33 mouse cellular contexts compared by ENCODE assay signal in genomic region chr13:110769210-110769609, GRCm38 (mm10).
DNase-seq lines count a peak whose midpoint lies in the region; ATAC-seq and TF ChIP-seq lines count a peak whose summit lies in the region.
"Had no signal": no experiment of that assay in that cellular context is flagged by ENCODE, and none has a peak within 500 bp of the region (broad histone marks: within the 10 kb centered on the region; RNA-seq: fewer than 3 reads in every experiment).

No protein-coding gene starts in this region.

- no peak overlapping the region for H3K4me2 ChIP-seq in lung, postnatal 0 days (replicated peaks; ENCODE audit: low read depth, low read length)
- no peak overlapping the region for H3K4me2 ChIP-seq in intestine, embryonic 16.5 days (ENCODE audit: low read depth, low read length)
- H3K4me2 ChIP-seq: embryonic facial prominence, embryonic 13.5 days; forebrain, embryonic 13.5 days; heart, embryonic 12.5 days; heart, embryonic 15.5 days; hindbrain, embryonic 13.5 days had no signal

- peak; percentile 12 for DNase-seq in lung, postnatal 0 days (ENCODE audit: low spot score)
- no peak for DNase-seq in lung, postnatal 25 days (ENCODE audit: low spot score)
- peak; percentile 29 for DNase-seq in NIH3T3 (ENCODE audit: low read depth)
- DNase-seq in kidney, adult 9 months = no peak
- DNase-seq in ovary, postnatal 36 days (ENCODE audit: low spot score) = no peak
- DNase-seq: adrenal gland, adult 8-10 months; adrenal gland, postnatal 25 days; B cell, adult 2 months; cerebellum, adult 11-12 months; cerebellum, adult 8-10 months; cerebellum, postnatal 10 days; cerebellum, postnatal 36 days; embryo, embryonic 11 days; gastrocnemius, adult 2 months; gastrocnemius, postnatal 14 days; heart, adult 18-20 months; heart, postnatal 10 days; heart, postnatal 36 days had no signal

- H3K9me3 ChIP-seq in lung, postnatal 0 days (ENCODE audit: low read length) = no peaks in the 10 kb centered on the region
- H3K9me3 ChIP-seq in intestine, embryonic 16.5 days (ENCODE audit: control insufficient read depth, low read length) = no peaks in the 10 kb centered on the region
- H3K9me3 ChIP-seq: embryonic facial prominence, embryonic 10.5 days; embryonic facial prominence, embryonic 13.5 days; forebrain, embryonic 10.5 days; forebrain, embryonic 13.5 days; heart, embryonic 12.5 days; heart, embryonic 15.5 days; hindbrain, embryonic 10.5 days; hindbrain, embryonic 13.5 days had no signal

- no peaks in the 10 kb centered on the region for H3K36me3 ChIP-seq in lung, postnatal 0 days (ENCODE audit: insufficient read depth, low read length)
- H3K36me3 ChIP-seq in intestine, embryonic 16.5 days (ENCODE audit: control insufficient read depth, insufficient read depth, low read length) = no peaks in the 10 kb centered on the region
- H3K36me3 ChIP-seq: embryonic facial prominence, embryonic 10.5 days; embryonic facial prominence, embryonic 13.5 days; forebrain, embryonic 10.5 days; G1E; heart, embryonic 12.5 days; heart, embryonic 15.5 days; hindbrain, embryonic 10.5 days; hindbrain, embryonic 13.5 days had no signal

- ATAC-seq in lung, postnatal 0 days = no peak
- peak; percentile 83 for ATAC-seq in intestine, embryonic 16.5 days
- no peak for ATAC-seq in activated CD4-positive, CD25-positive, alpha-beta regulatory T cell, adult 4 months
- ATAC-seq: forebrain, embryonic 13.5 days; forebrain, embryonic 16.5 days; hindbrain, embryonic 16.5 days had no signal

- no peak overlapping the region for H3K9ac ChIP-seq in lung, postnatal 0 days (replicated peaks; ENCODE audit: low read depth)
- no peak overlapping the region for H3K9ac ChIP-seq in intestine, embryonic 16.5 days (ENCODE audit: low read depth, low read length)
- H3K9ac ChIP-seq: embryonic facial prominence, embryonic 13.5 days; forebrain, embryonic 13.5 days; heart, embryonic 12.5 days; heart, embryonic 15.5 days; hindbrain, embryonic 13.5 days had no signal

- no peak overlapping the region for H3K4me3 ChIP-seq in lung, postnatal 0 days (ENCODE audit: low read depth, low read length)
- no peak overlapping the region for H3K4me3 ChIP-seq in intestine, embryonic 16.5 days (ENCODE audit: low read length)
- H3K4me3 ChIP-seq: embryonic facial prominence, embryonic 10.5 days; embryonic facial prominence, embryonic 13.5 days; erythroblast, embryonic 14.5 days; forebrain, embryonic 10.5 days; forebrain, embryonic 13.5 days; gastrocnemius, adult 2 months; heart, embryonic 12.5 days; heart, embryonic 15.5 days; hindbrain, embryonic 10.5 days; hindbrain, embryonic 13.5 days had no signal

- no peak overlapping the region for H3K27ac ChIP-seq in lung, postnatal 0 days (ENCODE audit: low read length)
- H3K27ac ChIP-seq in intestine, embryonic 16.5 days (ENCODE audit: low read length) = no peak overlapping the region
- H3K27ac ChIP-seq: embryonic facial prominence, embryonic 10.5 days; embryonic facial prominence, embryonic 13.5 days; forebrain, embryonic 10.5 days; forebrain, embryonic 13.5 days; gastrocnemius, adult 2 months; heart, embryonic 15.5 days; hindbrain, embryonic 10.5 days; hindbrain, embryonic 13.5 days had no signal

- H3K4me1 ChIP-seq in lung, postnatal 0 days (ENCODE audit: insufficient read depth, low read depth, low read length) = no peaks in the 10 kb centered on the region
- no peaks in the 10 kb centered on the region for H3K4me1 ChIP-seq in intestine, embryonic 16.5 days (ENCODE audit: control insufficient read depth, insufficient read depth, low read length)
- H3K4me1 ChIP-seq: embryonic facial prominence, embryonic 13.5 days; forebrain, embryonic 10.5 days; forebrain, embryonic 13.5 days; heart, embryonic 12.5 days; heart, embryonic 15.5 days; hindbrain, embryonic 10.5 days; hindbrain, embryonic 13.5 days had no signal

- no peak for TF ChIP-seq CTCF in lung, postnatal 0 days (IDR thresholded peaks at IDR 0.05)

- TF ChIP-seq EP300 in lung, postnatal 0 days (IDR thresholded peaks at IDR 0.05) = no peak

- no peaks in the 10 kb centered on the region for H3K27me3 ChIP-seq in lung, postnatal 0 days (replicated peaks; ENCODE audit: insufficient read depth, low read length)
- H3K27me3 ChIP-seq in intestine, embryonic 16.5 days (replicated peaks; ENCODE audit: control insufficient read depth, insufficient read depth, low read length) = no peaks in the 10 kb centered on the region
- H3K27me3 ChIP-seq: CH12.LX; embryonic facial prominence, embryonic 13.5 days; forebrain, embryonic 13.5 days; heart, embryonic 12.5 days; heart, embryonic 15.5 days; hindbrain, embryonic 13.5 days had no signal

Comparison
In these comparisons a context has a peak if more than half of its experiments do, and no peak if none do; other contexts are left out.
1. DNase-seq: peak in lung, postnatal 0 days (single experiment) and NIH3T3 (single experiment); none in lung, postnatal 25 days (single experiment), kidney, adult 9 months (single experiment) and ovary, postnatal 36 days (single experiment).